Mouse (Mus musculus) G1E (cell line): ENCODE results near the gene Zfp362.

Experiments used
- CTCF ChIP-seq: IDR thresholded peaks from 2 replicates; pipeline ENCODE4 v1.5.1; 2012; ENCODE audit warnings: low read depth, low read length, inconsistent platforms, mixed read lengths
- POLR2AphosphoS5 ChIP-seq: IDR thresholded peaks from 2 replicates; pipeline ENCODE4 v1.6.1; 2012; ENCODE audit warnings: low read depth, low read length, inconsistent platforms; ENCODE audit not compliant: insufficient replicate concordance

DNA sequence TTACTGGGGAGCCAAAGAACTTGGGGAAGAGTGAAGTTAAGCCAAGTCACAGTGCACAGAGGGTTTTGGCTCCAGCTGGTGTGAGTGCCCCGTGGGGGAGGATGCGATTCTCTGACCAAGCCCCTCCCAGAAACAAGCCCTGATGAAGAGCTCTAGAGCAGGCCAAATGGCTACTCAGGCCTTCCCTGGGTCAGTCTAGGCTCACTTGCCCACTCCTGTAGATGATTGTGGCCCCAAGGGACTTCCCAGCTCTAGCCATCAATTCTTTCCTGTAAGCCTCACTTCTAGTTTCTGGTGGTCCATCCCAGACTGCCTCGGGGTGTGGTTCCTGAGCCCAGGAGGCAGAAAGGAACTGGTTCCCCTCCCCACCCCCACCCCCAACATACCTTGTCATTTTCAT is 50.8 kb downstream of the Zfp362 start, which contains the start of gene A3galt2:
- no peak for TF ChIP-seq CTCF
- no peak for TF ChIP-seq POLR2AphosphoS5
